Mouse (Mus musculus) embryo, embryonic 11 days (tissue): ENCODE data around the gene Olfr1477.
"Not testable (repeated sequence)": the region's sequence is repeated elsewhere in the genome, so short reads cannot be mapped to it uniquely, and the experiment has no call there.

Experiments
- DNase-seq: peaks from one replicate; pipeline ENCODE4 v3.0.0-alpha.2; 2015

Olfr1477 gene

DNA sequence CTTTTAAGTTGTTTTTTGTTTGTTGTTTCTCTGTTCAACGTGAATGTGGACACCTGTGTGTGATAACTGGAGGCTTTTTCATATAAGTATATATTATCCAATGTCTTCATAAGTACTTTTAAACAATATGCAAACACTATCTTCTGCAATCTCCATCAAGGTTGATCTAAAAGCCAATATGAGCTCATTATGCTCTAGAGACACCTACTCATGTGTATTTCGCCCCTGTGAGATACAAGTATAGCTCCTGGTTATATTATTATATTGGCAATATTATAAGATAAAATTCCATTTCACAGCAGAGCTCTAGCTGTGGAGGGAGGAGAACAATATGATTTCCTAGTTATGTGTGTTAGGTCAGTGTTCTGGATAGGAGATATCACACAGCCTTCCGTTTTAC lies at the start of gene Olfr1477:
Gene Olfr1477 (plus strand): TSS at position 301 of the 400 bp plus-strand sequence.
- DNase-seq: no peak

- DNase-seq: no peak
These were observed 44.4 kb upstream of the Olfr1477 start, which contains the start of gene Olfr1472 for GRCm38 (mm10) chr19:13455986-13456385. Gene Olfr1472 (minus strand): TSS chr19:13456086.

GRCm38 (mm10) chr19:13469265-13469664 lies 31.1 kb upstream of the Olfr1477 start, which contains the start of gene Olfr1474:
Gene Olfr1474 (plus strand): TSS chr19:13469565.
- not testable (repeated sequence) for DNase-seq

- DNase-seq: no peak
These were observed 20.2 kb upstream of the Olfr1477 start, which contains the start of gene Olfr1475 for GRCm38 (mm10) chr19:13480096-13480495. Gene Olfr1475 (minus strand): TSS chr19:13480196.

DNA sequence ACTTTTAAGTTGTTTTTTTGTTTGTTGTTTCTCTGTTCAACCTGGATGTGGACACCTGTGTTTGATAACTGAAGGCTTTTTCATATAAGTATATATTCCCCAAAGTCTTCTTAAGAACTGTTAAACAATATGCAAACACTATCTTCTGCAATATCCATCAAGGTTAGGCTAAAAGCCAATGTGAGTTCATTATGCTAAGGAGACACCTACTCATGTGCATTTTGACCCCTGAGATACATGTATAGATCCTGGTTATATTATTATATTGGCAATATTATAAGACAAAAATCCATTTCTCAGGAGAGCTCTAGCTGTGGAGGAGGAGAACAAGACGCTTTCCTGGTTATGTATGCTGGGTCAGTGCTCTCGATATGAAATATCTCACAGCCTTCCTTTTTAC lies 27.3 kb downstream of the Olfr1477 start, which contains the start of gene Olfr1480:
Gene Olfr1480 (plus strand): TSS at position 301 of the 400 bp plus-strand sequence.
- DNase-seq: no peak
